Mouse (Mus musculus) liver, embryonic 16.5 days (tissue): ENCODE measurements around the gene Matk. TPM values are rescaled to one million over a fixed set of nuclear protein-coding genes. Genes with fewer than 3 reads are reported as not detected.
"Not testable (repeated sequence)": the region's sequence is repeated elsewhere in the genome, so short reads cannot be mapped to it uniquely, and the experiment has no call there.

Experiments
- ATAC-seq: fragments of 200-750 bp; cut with Nextera tagmentation; 2 replicates; pipeline ENCODE4 v1.8.0; 2017; ENCODE audit warnings: low read depth, mild to moderate bottlenecking, moderate number of reproducible peaks, moderate library complexity
- H3K27ac ChIP-seq: fragments of 300-500 bp; sonication (generic); 2 replicates; pipeline ENCODE4 v1.5.1; 2014; ENCODE audit warnings: mild to moderate bottlenecking, low read length
- H3K27me3 ChIP-seq: fragments of 300-500 bp; sonication (generic); 2 replicates; pipeline ENCODE4 v1.6.1; 2014; ENCODE audit warnings: low read depth, low read length, mixed read lengths; ENCODE audit not compliant: control insufficient read depth, insufficient read depth
- H3K36me3 ChIP-seq: fragments of 300-500 bp; sonication (generic); 2 replicates; pipeline ENCODE4 v1.6.1; 2014; ENCODE audit warnings: mild to moderate bottlenecking; ENCODE audit not compliant: control insufficient read depth, insufficient read depth
- H3K4me1 ChIP-seq: fragments of 300-500 bp; sonication (generic); 2 replicates; pipeline ENCODE4 v1.6.1; 2014; ENCODE audit warnings: low read depth, low read length, mixed read lengths; ENCODE audit not compliant: control insufficient read depth
- H3K4me2 ChIP-seq: fragments of 300-500 bp; sonication (generic); 2 replicates; pipeline ENCODE4 v1.6.1; 2014; ENCODE audit warnings: low read depth, low read length, mixed read lengths
- H3K4me3 ChIP-seq: fragments of 300-500 bp; sonication (generic); 2 replicates; pipeline ENCODE4 v1.5.1; 2014; ENCODE audit warnings: low read depth, mild to moderate bottlenecking, low read length
- H3K9ac ChIP-seq: fragments of 300-500 bp; sonication (generic); 2 replicates; pipeline ENCODE4 v1.6.1; 2014; ENCODE audit warnings: low read depth, low read length
- H3K9me3 ChIP-seq: fragments of 300-500 bp; sonication (generic); replicated peaks from 2 replicates; pipeline ENCODE4 v1.6.1; 2016; ENCODE audit warnings: low read length; ENCODE audit not compliant: control insufficient read depth
- WGBS: fragments of 180-500 bp; shearing (Covaris S2); extraction: QIAGEN DNeasy Blood & Tissue Kit; methylation state at CpG from one replicate; pipeline ENCODE4 v1.1.7; 2014; ENCODE audit not compliant: insufficient replicate concordance; 5-methylcytosine and 5-hydroxymethylcytosine counted together
- polyA plus RNA-seq: library from polyadenylated mRNA; unstranded; fragments of >200 nt; fragmentation: Nextera tagmentation; extraction: Ambion mirVana; gene quantifications from 2 replicates; pipeline ENCODE4 v1.2.1, GENCODE M21; 2015

Matk gene
- 1.6 and 1.8 TPM in 2 replicates for polyA plus RNA-seq

- no peak within 1 kb of the TSS for H3K4me3 ChIP-seq
- WGBS: 13% methylated on average over 44 of the region's 44 CpGs
- peaks cover 5% of the 10 kb centered on the region for H3K4me1 ChIP-seq
- H3K36me3 ChIP-seq: no peaks in the 10 kb centered on the region
- ATAC-seq: no peak
- H3K9ac ChIP-seq: no peak within 1 kb of the TSS
- no peak within 1 kb of the TSS for H3K27ac ChIP-seq
- no peaks in the 10 kb centered on the region for H3K9me3 ChIP-seq
- no peak within 1 kb of the TSS for H3K4me2 ChIP-seq
- peaks cover 47% of the 10 kb centered on the region for H3K27me3 ChIP-seq
These were observed at the start of gene Matk for GRCm38 (mm10) chr10:81252424-81253419. TSS of gene Matk (plus strand) at chr10:81252935.

- H3K9ac ChIP-seq: no peak overlapping the region
- H3K27ac ChIP-seq: no peak overlapping the region
- H3K27me3 ChIP-seq: peaks cover 12% of the 10 kb centered on the region
- peaks cover 10% of the 10 kb centered on the region for H3K4me1 ChIP-seq
- ATAC-seq: peak; percentile 80
- no peaks in the 10 kb centered on the region for H3K9me3 ChIP-seq
- WGBS: 32% methylated on average over 8 of the region's 8 CpGs
- no peak overlapping the region for H3K4me2 ChIP-seq
- no peaks in the 10 kb centered on the region for H3K36me3 ChIP-seq
- no peak overlapping the region for H3K4me3 ChIP-seq
These were observed 49.6 kb upstream of the Matk start for GRCm38 (mm10) chr10:81202978-81203720.

GRCm38 (mm10) chr10:81204137-81204536, 48.6 kb upstream of the Matk start:
- Histone ChIP-seq H3K9ac (no peak overlapping the region), H3K36me3 (no peaks in the 10 kb centered on the region), H3K27me3 (peaks cover 8% of the 10 kb centered on the region), H3K4me3 (no peak overlapping the region), H3K9me3 (no peaks in the 10 kb centered on the region), H3K27ac (no peak overlapping the region), H3K4me1 (peaks cover 10% of the 10 kb centered on the region), H3K4me2 (no peak overlapping the region)
- ATAC-seq: no peak
- 69% methylated on average over 4 of the region's 4 CpGs for WGBS

GRCm38 (mm10) chr10:81210154-81210553, 42.6 kb upstream of the Matk start:
- no peak overlapping the region for H3K27ac ChIP-seq
- 82% methylated on average over 5 of the region's 5 CpGs for WGBS

GRCm38 (mm10) chr10:81216260-81216659, 36.5 kb upstream of the Matk start:
- H3K4me2 ChIP-seq: no peak overlapping the region
- no peaks in the 10 kb centered on the region for H3K4me1 ChIP-seq
- H3K4me3 ChIP-seq: no peak overlapping the region
- no peak overlapping the region for H3K27ac ChIP-seq
- no peak overlapping the region for H3K9ac ChIP-seq
- H3K27me3 ChIP-seq: no peaks in the 10 kb centered on the region; the same call in 1 of the 2 replicates
- H3K9me3 ChIP-seq: no peaks in the 10 kb centered on the region
- no peaks in the 10 kb centered on the region for H3K36me3 ChIP-seq
- WGBS: 67% methylated on average over 6 of the region's 6 CpGs
- ATAC-seq: no peak

More at GRCm38 (mm10) chr10:81210154-81210553, 42.6 kb upstream of the Matk start:
- Histone ChIP-seq H3K36me3 (no peaks in the 10 kb centered on the region), H3K4me1 (no peaks in the 10 kb centered on the region), H3K9ac (no peak overlapping the region), H3K4me2 (no peak overlapping the region), H3K9me3 (no peaks in the 10 kb centered on the region; the same call in 1 of the 2 replicates), H3K27me3 (no peaks in the 10 kb centered on the region; the same call in 1 of the 2 replicates), H3K4me3 (no peak overlapping the region)
- ATAC-seq: no peak

- H3K36me3 ChIP-seq: no peaks in the 10 kb centered on the region
- no peak overlapping the region for H3K4me2 ChIP-seq
- no peak overlapping the region for H3K27ac ChIP-seq
- H3K9ac ChIP-seq: no peak overlapping the region
- H3K4me3 ChIP-seq: no peak overlapping the region
- H3K27me3 ChIP-seq: no peaks in the 10 kb centered on the region; the same call in 1 of the 2 replicates
- peaks cover 4% of the 10 kb centered on the region; the same call in 1 of the 2 replicates for H3K4me1 ChIP-seq
- no peak for ATAC-seq
- WGBS: 67% methylated on average over 6 of the region's 6 CpGs
- H3K9me3 ChIP-seq: no peaks in the 10 kb centered on the region
These were observed 35.9 kb upstream of the Matk start for GRCm38 (mm10) chr10:81216810-81217209.

- not testable (repeated sequence) for H3K9ac ChIP-seq, H3K36me3 ChIP-seq, H3K27me3 ChIP-seq, H3K4me3 ChIP-seq, H3K9me3 ChIP-seq, ATAC-seq, H3K4me1 ChIP-seq, H3K4me2 ChIP-seq, H3K27ac ChIP-seq
- WGBS: 0% methylated on average over 1 of the region's 1 CpGs
These were observed 35.5 kb upstream of the Matk start for GRCm38 (mm10) chr10:81217267-81217666.

GRCm38 (mm10) chr10:81217964-81218363, 34.8 kb upstream of the Matk start:
- 16% methylated on average over 7 of the region's 7 CpGs for WGBS
- Histone ChIP-seq H3K27me3 (no peaks in the 10 kb centered on the region; the same call in 1 of the 2 replicates), H3K4me3 (no peak overlapping the region), H3K9ac (no peak overlapping the region), H3K9me3 (no peaks in the 10 kb centered on the region), H3K27ac (no peak overlapping the region), H3K4me2 (no peak overlapping the region), H3K4me1 (peaks cover 4% of the 10 kb centered on the region; the same call in 1 of the 2 replicates), H3K36me3 (no peaks in the 10 kb centered on the region)
- ATAC-seq: peak; percentile 54; the same call in 1 of the 2 replicates
